13 mouse cellular contexts compared by ENCODE assay signal in the genomic region with DNA sequence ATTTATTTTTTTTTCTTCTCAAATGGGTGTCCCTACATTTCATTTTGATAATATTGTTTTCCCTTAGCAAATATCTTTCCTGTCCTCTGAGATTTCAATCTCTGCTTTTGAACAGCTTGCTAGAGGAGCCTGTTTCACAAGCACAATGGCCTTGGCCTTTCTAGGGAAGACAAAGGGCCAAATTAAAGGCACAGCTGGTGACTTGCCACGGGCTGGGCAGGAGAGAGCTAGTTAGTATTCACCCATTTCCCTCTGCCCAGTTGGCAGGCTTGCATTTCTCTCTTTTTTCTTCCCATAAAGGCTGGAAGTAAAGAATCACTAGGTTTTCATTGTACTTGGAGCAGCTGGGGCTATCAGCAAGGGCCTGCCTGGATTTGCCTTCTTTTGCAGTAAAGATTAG.
DNase-seq lines count a peak whose midpoint lies in the region; ATAC-seq and TF ChIP-seq lines count a peak whose summit lies in the region.
"Had no signal": no experiment of that assay in that cellular context is flagged by ENCODE, and none has a peak within 500 bp of the region (broad histone marks: within the 10 kb centered on the region; RNA-seq: fewer than 3 reads in every experiment).

No protein-coding gene starts in this region.

- H3K36me3 ChIP-seq in forebrain, embryonic 15.5 days, result no peaks in the 10 kb centered on the region
- H3K36me3 ChIP-seq in midbrain, embryonic 13.5 days, result no peaks in the 10 kb centered on the region
- H3K36me3 ChIP-seq: limb, embryonic 12.5 days had no signal

- no peak overlapping the region for H3K4me2 ChIP-seq in forebrain, embryonic 15.5 days (replicated peaks)
- no peak overlapping the region for H3K4me2 ChIP-seq in midbrain, embryonic 13.5 days (replicated peaks)
- H3K4me2 ChIP-seq: limb, embryonic 12.5 days; lung, embryonic 14.5 days had no signal

- WGBS in forebrain, embryonic 15.5 days, result 4% methylated on average over 1 of the region's 1 CpGs
- 13% methylated on average over 1 of the region's 1 CpGs for WGBS in midbrain, embryonic 13.5 days

- H3K4me3 ChIP-seq in forebrain, embryonic 15.5 days, result no peak overlapping the region
- no peak overlapping the region for H3K4me3 ChIP-seq in midbrain, embryonic 13.5 days (replicated peaks)
- no peak overlapping the region for H3K4me3 ChIP-seq in gastrocnemius, adult 2 months
- H3K4me3 ChIP-seq: limb, embryonic 12.5 days had no signal

- peak; percentile 83 for ATAC-seq in forebrain, embryonic 15.5 days (replicated peaks)
- ATAC-seq in midbrain, embryonic 13.5 days, result peak; percentile 69; the same call in 1 of the 2 replicates

- intact Hi-C loops in heart, postnatal 36 days (cut with DNase I), result no loop called here
- intact Hi-C loops in gastrocnemius, adult 2 months (cut with DNase I), result no loop called here

- no peaks in the 10 kb centered on the region; the same call in 1 of the 2 replicates for H3K4me1 ChIP-seq in forebrain, embryonic 15.5 days
- no peaks in the 10 kb centered on the region; the same call in 1 of the 2 replicates for H3K4me1 ChIP-seq in midbrain, embryonic 13.5 days (replicated peaks)
- H3K4me1 ChIP-seq: limb, embryonic 12.5 days had no signal

- TF ChIP-seq CTCF in gastrocnemius, adult 2 months (IDR thresholded peaks at IDR 0.05), result no peak

- H3K27ac ChIP-seq in forebrain, embryonic 15.5 days (replicated peaks), result peak overlapping the region; percentile 34; the same call in 1 of the 2 replicates
- H3K27ac ChIP-seq in midbrain, embryonic 13.5 days, result peak overlapping the region; percentile 65
- H3K27ac ChIP-seq in gastrocnemius, adult 2 months, result no peak overlapping the region
- H3K27ac ChIP-seq: limb, embryonic 12.5 days had no signal

- no peaks in the 10 kb centered on the region for H3K9me3 ChIP-seq in forebrain, embryonic 15.5 days
- no peaks in the 10 kb centered on the region for H3K9me3 ChIP-seq in midbrain, embryonic 13.5 days
- H3K9me3 ChIP-seq: limb, embryonic 12.5 days had no signal

- no peak overlapping the region for H3K9ac ChIP-seq in forebrain, embryonic 15.5 days (replicated peaks)
- H3K9ac ChIP-seq in midbrain, embryonic 13.5 days (replicated peaks), result no peak overlapping the region
- H3K9ac ChIP-seq: limb, embryonic 12.5 days; lung, embryonic 14.5 days had no signal

- DNase-seq in embryo, embryonic 10.5 days (ENCODE audit: low spot score), result peak; percentile 8
- DNase-seq in embryo, embryonic 11 days, result no peak
- peak; percentile 73 for DNase-seq in adrenal gland, adult 2 months
- no peak for DNase-seq in heart, postnatal 36 days
- DNase-seq in gastrocnemius, adult 2 months, result no peak
- DNase-seq in cerebellum, adult 9-11 months, result no peak
- DNase-seq: heart, postnatal 14 days; kidney, adult 18-20 months; lung, embryonic 14.5 days; thymus, adult 18-20 months had no signal

- H3K27me3 ChIP-seq in forebrain, embryonic 15.5 days, result no peaks in the 10 kb centered on the region
- no peaks in the 10 kb centered on the region for H3K27me3 ChIP-seq in midbrain, embryonic 13.5 days
- H3K27me3 ChIP-seq: limb, embryonic 12.5 days had no signal

Comparison
In these comparisons a context has a peak if more than half of its experiments do, and no peak if none do; other contexts are left out.
1. DNase-seq: peak in embryo, embryonic 10.5 days (single experiment) and adrenal gland, adult 2 months (single experiment); none in embryo, embryonic 11 days (single experiment), heart, postnatal 36 days (0 of 2), gastrocnemius, adult 2 months (single experiment) and cerebellum, adult 9-11 months (single experiment).